Mouse (Mus musculus): Measurements from ENCODE around the gene Tnfrsf23.
"Not testable (repeated sequence)": the region's sequence is repeated elsewhere in the genome, so short reads cannot be mapped to it uniquely, and the experiment has no call there.

Gene Tnfrsf23

GRCm38 (mm10) chr7:143681566-143681965, 4.1 kb downstream of the Tnfrsf23 start:
- DNase-seq = no peak

GRCm38 (mm10) chr7:143680836-143681235, 4.8 kb downstream of the Tnfrsf23 start:
- not testable (repeated sequence) for DNase-seq

GRCm38 (mm10) chr7:143679650-143680049, 6.0 kb downstream of the Tnfrsf23 start:
- not testable (repeated sequence) for DNase-seq

- DNase-seq = no peak
Observed at GRCm38 (mm10) chr7:143666427-143667311, 19.0 kb downstream of the Tnfrsf23 start.

- DNase-seq = no peak
Observed at GRCm38 (mm10) chr7:143663470-143663869, 22.2 kb downstream of the Tnfrsf23 start.

- no peak for DNase-seq
Observed at GRCm38 (mm10) chr7:143660797-143661196, 24.9 kb downstream of the Tnfrsf23 start.

GRCm38 (mm10) chr7:143649769-143650346, 35.8 kb downstream of the Tnfrsf23 start:
- DNase-seq = not testable (repeated sequence)

- DNase-seq = peak; percentile 78
Observed at GRCm38 (mm10) chr7:143649034-143649768, 36.5 kb downstream of the Tnfrsf23 start, which contains the start of gene Tnfrsf22. Gene Tnfrsf22 (minus strand): TSS chr7:143649661.

- not testable (repeated sequence) for DNase-seq
Observed at GRCm38 (mm10) chr7:143643949-143644348, 41.7 kb downstream of the Tnfrsf23 start.

- DNase-seq = no peak
Observed at GRCm38 (mm10) chr7:143636674-143637073, 49.0 kb downstream of the Tnfrsf23 start.

- no peak for DNase-seq
Observed at GRCm38 (mm10) chr7:143631503-143631902, 54.2 kb downstream of the Tnfrsf23 start.

- no peak for DNase-seq
Observed at GRCm38 (mm10) chr7:143629501-143629900, 56.2 kb downstream of the Tnfrsf23 start.

- no peak for DNase-seq
Observed at GRCm38 (mm10) chr7:143628540-143628939, 57.1 kb downstream of the Tnfrsf23 start, which contains the start of gene Tnfrsf26. Gene Tnfrsf26 (minus strand): TSS chr7:143628722.

GRCm38 (mm10) chr7:143627555-143628286, 58.0 kb downstream of the Tnfrsf23 start:
- no peak for DNase-seq

GRCm38 (mm10) chr7:143626178-143626577, 59.5 kb downstream of the Tnfrsf23 start:
- DNase-seq = no peak

- DNase-seq = no peak
Observed at GRCm38 (mm10) chr7:143625151-143625550, 60.5 kb downstream of the Tnfrsf23 start.

- DNase-seq = no peak
Observed at GRCm38 (mm10) chr7:143624561-143624960, 61.1 kb downstream of the Tnfrsf23 start.

GRCm38 (mm10) chr7:143620951-143621350, 64.7 kb downstream of the Tnfrsf23 start:
- no peak for DNase-seq
